Mouse (Mus musculus): ENCODE data around the gene Tmie.

Tmie gene

DNA sequence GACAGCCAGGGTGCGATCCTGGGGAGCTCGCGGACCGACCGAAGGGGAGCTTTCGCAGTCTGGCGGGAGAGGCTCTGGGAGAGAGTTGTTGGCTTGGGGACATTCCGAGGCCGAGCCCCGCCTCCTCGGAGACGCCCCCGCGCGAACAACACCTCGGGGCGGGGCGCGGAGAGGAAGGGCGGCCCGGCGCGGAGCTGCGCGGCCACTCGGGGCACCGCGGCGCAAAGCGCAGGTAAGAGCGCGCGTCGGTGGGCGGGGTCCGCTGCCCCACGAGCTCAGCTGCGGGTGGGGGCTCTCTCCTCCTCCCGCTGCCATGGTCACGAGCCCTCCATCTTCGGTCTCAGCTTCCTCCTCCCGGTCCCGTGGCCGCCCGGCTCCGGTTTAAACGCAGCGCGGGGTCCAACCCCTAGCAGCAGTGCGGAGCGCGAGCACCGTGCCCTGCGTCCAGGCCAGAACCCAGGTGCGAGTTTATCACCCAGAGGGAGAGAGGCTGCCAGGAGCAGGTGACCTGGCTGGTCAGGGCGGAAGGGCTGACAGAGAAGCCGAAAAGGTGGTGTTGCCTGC lies at the start of gene Tmie:
TSS of gene Tmie (minus strand) at position 116 of the 564 bp plus-strand sequence.
- peak; percentile 78 for DNase-seq (ENCODE audit: low spot score)

- peak; percentile 72 for DNase-seq (ENCODE audit: low spot score)
These were observed 42.8 kb upstream of the Tmie start for GRCm38 (mm10) chr9:110922759-110923158.

DNA sequence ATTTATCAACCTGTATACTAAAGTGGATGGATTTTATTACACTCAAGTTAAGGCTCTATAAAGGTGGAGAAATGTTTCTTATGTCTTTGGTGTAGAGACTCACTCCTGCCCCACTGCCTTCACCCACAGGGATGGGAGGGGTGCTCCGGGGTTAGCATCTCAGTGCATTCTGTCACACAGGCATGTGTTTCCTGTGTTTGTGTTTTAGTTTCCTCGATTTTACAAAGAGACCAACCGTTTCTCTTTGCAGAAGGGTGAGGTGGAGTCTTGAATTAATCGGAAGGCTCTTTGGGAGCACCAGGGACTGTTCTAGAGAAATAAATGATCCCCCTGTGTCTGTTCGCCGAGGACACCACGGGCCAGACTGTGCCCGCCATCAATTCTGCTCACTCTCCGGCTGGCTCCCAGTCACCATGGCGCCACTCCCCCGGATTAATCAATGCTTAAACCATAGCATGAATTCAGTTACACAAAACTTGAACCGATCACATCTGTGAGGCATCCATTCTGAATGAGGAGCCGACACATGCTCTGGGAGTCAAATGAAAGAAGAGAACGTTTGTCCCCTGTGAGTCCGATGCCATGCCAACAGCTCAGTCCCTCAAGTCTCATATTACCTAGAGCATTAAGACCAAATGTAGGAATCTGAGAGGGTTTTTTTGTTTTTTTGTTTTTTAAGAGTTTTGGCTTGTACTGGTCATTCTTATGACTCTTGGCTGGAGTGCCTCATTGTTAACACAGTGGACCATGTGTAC lies 40.9 kb upstream of the Tmie start:
- DNase-seq (ENCODE audit: low spot score): no peak

DNA sequence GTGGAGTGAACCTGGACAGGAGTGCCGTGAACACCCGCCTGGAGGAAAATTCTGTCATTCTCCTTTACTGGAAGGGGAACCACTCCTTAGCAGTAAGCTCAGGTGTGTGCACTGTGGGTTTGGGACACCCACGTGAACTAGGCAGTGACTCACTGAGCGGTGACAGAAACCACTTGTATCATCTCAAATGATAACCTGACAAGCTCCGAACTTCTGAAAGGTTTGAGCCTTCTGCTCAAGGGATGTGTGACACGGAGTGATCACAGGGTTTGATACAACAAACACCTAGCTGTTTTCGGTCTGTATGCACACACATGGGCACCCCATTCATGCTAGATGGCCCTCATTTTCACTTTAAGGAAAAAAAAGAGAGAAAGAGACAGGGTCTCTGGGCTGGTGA lies 36.9 kb upstream of the Tmie start, which contains the start of gene Fam240a:
TSS of gene Fam240a (minus strand) at position 76 of the 400 bp plus-strand sequence.
- DNase-seq (ENCODE audit: low spot score): no peak

DNA sequence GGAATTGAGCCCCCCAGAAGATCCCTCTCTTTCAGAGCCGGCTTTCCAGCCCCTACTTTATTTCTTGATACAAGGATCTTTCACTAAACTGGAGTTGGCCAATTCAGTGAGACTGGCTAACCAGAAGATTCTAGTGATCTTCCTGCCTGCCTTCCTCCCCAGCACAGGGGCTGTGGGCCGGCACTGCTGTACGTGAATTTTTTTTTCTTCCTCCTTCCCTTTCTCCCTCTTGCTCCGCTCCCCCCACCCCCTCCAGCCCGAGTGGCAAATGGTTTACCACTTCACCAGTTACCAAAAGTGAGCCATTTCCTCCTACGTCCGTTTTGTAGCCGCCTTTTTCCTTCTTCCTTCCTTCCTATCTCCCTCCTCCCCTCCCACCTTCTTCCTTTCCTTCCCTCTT lies 35.6 kb upstream of the Tmie start:
- no peak for DNase-seq (ENCODE audit: low spot score)

DNA sequence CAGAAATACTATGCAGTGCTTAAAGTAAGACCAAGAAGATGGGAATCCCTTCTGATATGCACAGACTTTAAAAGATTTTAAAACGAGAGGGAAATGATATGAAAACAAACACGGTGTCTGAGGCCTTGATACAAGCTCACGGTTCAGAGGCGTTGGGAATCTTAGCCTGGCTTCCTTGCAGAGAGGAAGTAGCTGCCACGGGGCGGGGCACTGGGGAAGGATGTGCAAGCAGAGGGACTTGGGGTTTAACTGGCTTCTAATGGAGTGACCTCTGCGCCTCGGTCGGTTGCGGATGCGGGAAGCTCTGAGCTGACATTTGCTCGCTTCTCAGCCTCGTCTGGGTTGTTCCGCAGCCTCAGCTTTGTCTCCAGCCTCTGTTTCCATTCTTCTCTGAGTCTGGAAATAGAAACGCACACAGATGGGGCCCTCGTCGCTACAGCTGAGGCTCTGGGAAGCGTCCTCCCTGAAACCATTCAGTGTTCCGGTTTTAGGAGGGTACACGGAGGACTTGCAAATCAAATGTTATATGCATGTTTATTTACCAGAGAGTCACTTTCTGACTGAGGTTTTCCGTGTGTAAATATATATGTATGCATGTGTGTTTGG lies 34.8 kb upstream of the Tmie start:
- no peak for DNase-seq (ENCODE audit: low spot score)

DNA sequence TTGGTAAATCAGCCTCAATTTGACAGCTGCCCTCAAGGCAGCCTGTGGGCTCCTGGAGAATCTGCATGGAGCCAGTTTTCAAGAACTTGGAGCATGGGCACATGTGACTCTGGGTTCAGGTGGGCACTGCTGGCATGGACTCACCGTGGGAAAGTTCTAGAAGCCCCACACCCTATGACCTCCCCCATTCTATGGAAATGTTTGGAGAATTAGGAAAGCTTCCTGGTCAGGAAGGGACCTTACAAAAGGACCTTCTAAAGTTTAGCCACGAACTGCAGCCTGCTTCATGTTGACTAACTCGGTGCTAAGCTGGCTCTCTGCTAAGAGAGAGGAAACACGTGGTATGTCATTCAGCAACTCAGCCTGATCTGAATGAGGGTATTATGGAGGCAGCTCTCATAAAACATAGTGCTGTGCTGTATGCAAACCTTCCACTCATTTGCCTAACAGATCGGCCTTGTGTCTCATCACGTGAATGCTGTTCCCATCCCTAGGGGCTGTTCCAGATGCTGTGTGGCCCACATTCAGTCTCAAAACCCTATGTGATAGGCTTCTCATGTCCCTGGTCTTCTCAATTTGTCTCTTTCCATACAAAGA lies 29.6 kb upstream of the Tmie start:
- DNase-seq (ENCODE audit: low spot score): no peak

- no peak for DNase-seq (ENCODE audit: low spot score)
These were observed 28.7 kb upstream of the Tmie start for GRCm38 (mm10) chr9:110908631-110909016.

DNA sequence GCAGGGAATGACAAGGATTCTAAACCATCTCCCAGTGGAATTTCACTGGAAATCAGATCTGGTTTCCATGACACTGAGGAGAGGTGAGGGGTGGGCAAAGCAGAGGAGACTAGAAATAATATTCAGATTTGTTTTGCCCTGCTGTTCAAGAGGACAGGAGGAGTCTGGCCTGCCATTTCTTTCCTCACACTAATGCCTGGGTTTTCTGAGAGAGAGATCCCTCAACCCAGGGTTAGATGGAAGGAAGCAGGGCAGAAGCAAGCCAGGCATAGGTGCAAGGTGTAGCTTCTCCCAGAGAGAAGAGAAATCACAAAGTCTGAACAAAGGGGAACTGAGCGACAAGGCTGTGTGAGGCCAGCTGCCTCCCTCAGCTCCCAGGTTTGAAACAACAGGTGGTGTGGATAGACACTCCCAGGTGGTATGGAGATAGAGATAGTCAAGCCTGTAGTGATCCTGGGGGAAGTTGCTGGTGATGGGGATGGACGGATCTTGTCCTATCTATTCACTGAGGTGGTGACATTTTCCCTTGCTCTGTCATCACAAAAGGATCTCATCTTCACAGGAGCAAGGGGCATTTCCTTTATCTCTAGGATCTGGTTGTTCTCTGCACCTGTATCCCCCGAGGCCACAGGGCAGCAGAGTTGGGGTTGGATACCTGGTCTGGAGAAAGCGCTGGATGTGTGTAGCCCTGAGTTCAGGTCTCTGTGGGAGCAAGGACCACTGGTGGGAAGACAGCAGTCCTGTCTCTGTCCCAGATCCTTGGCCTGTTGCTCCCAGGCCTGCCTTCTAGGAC lies 28.1 kb upstream of the Tmie start:
- DNase-seq (ENCODE audit: low spot score): no peak

- no peak for DNase-seq (ENCODE audit: low spot score)
These were observed 27.4 kb upstream of the Tmie start for GRCm38 (mm10) chr9:110907201-110907837.

DNA sequence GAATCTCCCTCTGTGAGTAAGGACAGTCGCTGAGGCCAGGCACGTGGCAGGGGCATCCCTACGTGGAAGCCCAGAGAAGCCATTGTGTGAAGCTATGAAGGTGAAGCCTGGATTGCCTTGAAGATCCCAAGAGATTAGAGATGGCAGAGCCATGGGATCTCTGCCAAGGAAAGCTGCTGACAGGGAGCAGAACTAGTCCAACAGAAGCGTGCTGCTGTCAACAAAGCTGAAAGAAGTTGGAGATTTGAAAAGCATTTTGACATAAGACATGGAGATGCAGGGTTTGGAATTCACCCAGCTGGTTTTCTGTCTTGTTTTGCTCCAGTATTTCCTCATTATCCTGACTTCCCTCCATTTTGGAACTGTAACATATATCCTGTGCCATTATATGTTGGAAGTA lies 22.4 kb upstream of the Tmie start:
- no peak for DNase-seq (ENCODE audit: low spot score)

- DNase-seq (ENCODE audit: low spot score): no peak
These were observed 21.3 kb upstream of the Tmie start for GRCm38 (mm10) chr9:110901204-110901603.

DNA sequence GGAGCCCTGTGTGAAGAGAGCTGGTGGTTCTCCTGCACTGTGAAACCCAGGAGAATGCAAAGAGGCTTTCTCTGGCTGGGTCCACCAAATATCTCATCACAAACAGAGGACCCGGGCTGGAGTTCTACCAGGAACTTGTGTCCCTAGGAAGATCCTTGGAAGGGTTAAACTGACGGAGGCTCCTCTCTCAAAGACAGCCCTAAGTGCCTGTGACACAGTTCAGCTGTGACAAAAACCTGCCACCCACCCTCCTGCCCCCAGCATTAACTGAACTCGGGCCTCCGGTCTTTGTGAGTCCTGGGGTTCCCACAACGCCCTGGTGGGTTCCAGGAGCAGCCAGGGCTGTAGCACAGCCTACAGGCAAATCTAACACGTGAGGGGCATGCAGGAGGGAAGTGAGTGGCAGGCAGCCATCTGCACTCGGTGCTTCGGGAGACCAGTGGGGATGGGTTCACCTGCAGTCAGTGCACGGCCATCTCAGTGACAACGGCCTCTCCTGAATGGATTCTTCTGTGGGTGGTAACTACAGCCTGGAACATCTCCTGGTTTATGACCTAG lies 19.6 kb upstream of the Tmie start:
- DNase-seq (ENCODE audit: low spot score): no peak

DNA sequence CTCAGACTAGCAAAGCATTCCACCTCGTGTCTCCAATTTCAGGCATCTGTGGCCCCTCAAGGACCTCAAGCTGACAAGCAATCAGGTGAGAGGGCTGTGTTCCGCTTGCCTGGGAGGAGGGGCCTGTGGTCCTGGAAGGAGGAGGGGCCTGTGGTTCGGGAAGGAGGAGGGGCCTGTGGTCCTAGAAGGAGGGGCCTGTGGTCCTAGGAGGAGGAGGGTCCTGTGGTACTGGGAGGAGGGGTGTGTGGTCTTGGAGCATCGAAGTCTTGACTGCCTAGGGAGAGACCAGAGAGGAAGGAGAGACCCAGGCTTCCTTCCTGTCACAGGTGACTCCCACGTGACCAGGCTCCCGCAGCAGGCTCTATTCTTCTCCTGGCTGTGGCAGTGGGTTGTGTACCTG lies 16.7 kb upstream of the Tmie start:
- no peak for DNase-seq (ENCODE audit: low spot score)

- DNase-seq (ENCODE audit: low spot score): no peak
These were observed 16.1 kb upstream of the Tmie start for GRCm38 (mm10) chr9:110895994-110896393.

GRCm38 (mm10) chr9:110895507-110895906 lies 15.6 kb upstream of the Tmie start:
- no peak for DNase-seq (ENCODE audit: low spot score)

DNA sequence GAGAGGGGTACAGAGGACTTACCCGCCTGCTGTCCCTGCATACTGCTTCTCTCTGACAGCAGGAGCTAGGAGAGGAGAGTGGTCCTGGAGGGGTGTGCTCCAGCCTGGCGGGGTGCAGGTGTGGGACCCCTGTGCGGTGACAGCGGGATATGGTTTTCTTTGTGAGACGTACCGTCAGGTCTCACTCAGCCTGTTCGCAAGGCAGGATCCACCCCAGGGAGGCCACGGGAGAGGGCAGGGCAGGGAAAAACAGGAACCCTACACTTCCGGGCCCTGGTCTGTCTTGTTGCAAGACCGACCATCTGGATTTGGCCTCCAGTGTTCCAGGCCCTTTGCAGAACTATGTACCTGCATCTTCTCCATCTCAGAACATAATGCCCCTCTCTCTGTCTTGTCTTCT lies 13.5 kb upstream of the Tmie start:
- DNase-seq (ENCODE audit: low spot score): no peak

DNA sequence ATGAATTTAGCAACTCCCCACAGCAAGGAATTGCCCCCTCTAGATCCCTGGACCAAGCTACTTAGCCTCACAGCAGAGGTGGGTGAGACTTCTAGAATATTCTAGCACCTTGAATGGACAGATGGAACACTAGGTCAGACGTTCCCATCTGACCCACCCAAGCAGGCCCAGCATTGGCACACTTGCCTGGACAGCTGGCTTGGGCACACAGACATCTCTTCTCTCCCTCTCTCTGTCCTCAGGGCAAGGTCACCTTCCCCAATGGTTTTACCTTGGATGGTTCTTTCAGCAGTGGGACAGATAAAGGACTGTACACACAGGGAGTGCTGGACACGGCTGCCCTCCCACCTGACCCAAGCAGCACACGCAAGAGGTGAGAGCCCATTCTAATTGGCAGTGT lies 12.6 kb upstream of the Tmie start:
- DNase-seq (ENCODE audit: low spot score): no peak

- no peak for DNase-seq (ENCODE audit: low spot score)
These were observed 11.3 kb upstream of the Tmie start for GRCm38 (mm10) chr9:110891077-110891828.

- no peak for DNase-seq (ENCODE audit: low spot score)
These were observed 10.3 kb upstream of the Tmie start for GRCm38 (mm10) chr9:110890026-110890783.

Measured in urinary bladder, postnatal 25 days (tissue).